Mouse (Mus musculus) activated CD4-positive, CD25-positive, alpha-beta regulatory T cell, adult 4 months (primary cell): ENCODE data around the gene Lrp11. TPM values are rescaled to one million over a fixed set of nuclear protein-coding genes. Genes with fewer than 3 reads are reported as not detected.
A peak's percentile ranks its signal among the peaks of the same experiment; 100 is the strongest.
"Not testable (repeated sequence)": the region's sequence is repeated elsewhere in the genome, so short reads cannot be mapped to it uniquely, and the experiment has no call there.

Experiments used
- ATAC-seq: one replicate; pipeline ENCODE4 v1.8.0; 2017
- polyA plus RNA-seq, 2 experiments: library from polyadenylated mRNA; unstranded; fragments of 100-300 nt; shearing (Covaris generic); gene quantifications; one replicate each; pipeline ENCODE4 v1.2.1; 2017

The Lrp11 gene
- polyA plus RNA-seq, result under 1 TPM; 0.33 to 0.36 TPM

- peak; percentile 94 for ATAC-seq
These were observed at the start of gene Lrp11 for GRCm38 (mm10) chr10:7589592-7590233. Gene Lrp11 (plus strand): TSS chr10:7589800.

GRCm38 (mm10) chr10:7578002-7578401, 11.6 kb upstream of the Lrp11 start:
- ATAC-seq, result peak; percentile 66

GRCm38 (mm10) chr10:7581401-7581800, 8.2 kb upstream of the Lrp11 start:
- no peak for ATAC-seq

GRCm38 (mm10) chr10:7582157-7582890, 7.3 kb upstream of the Lrp11 start:
- ATAC-seq, result no peak

GRCm38 (mm10) chr10:7582891-7583557, 6.6 kb upstream of the Lrp11 start:
- ATAC-seq, result no peak

GRCm38 (mm10) chr10:7586771-7587170, 2.8 kb upstream of the Lrp11 start:
- no peak for ATAC-seq

- peak; percentile 8 for ATAC-seq
These were observed 662 bp downstream of the Lrp11 start for GRCm38 (mm10) chr10:7590234-7590689.

GRCm38 (mm10) chr10:7590792-7591191, 1.2 kb downstream of the Lrp11 start:
- ATAC-seq, result no peak

GRCm38 (mm10) chr10:7594797-7595196, 5.2 kb downstream of the Lrp11 start:
- no peak for ATAC-seq

- ATAC-seq, result no peak
These were observed 6.7 kb downstream of the Lrp11 start for GRCm38 (mm10) chr10:7596251-7596650.

- ATAC-seq, result no peak
These were observed 8.6 kb downstream of the Lrp11 start for GRCm38 (mm10) chr10:7598177-7598576.

GRCm38 (mm10) chr10:7600647-7601046, 11.0 kb downstream of the Lrp11 start:
- peak; percentile 92 for ATAC-seq

GRCm38 (mm10) chr10:7605168-7605567, 15.6 kb downstream of the Lrp11 start:
- no peak for ATAC-seq

- no peak for ATAC-seq
These were observed 16.8 kb downstream of the Lrp11 start for GRCm38 (mm10) chr10:7606437-7606836.

- ATAC-seq, result no peak
These were observed 19.0 kb downstream of the Lrp11 start for GRCm38 (mm10) chr10:7608611-7609010.

GRCm38 (mm10) chr10:7611647-7612046, 22.0 kb downstream of the Lrp11 start:
- no peak for ATAC-seq

- ATAC-seq, result not testable (repeated sequence)
These were observed 22.6 kb downstream of the Lrp11 start for GRCm38 (mm10) chr10:7612210-7612609.

GRCm38 (mm10) chr10:7614834-7615233, 25.2 kb downstream of the Lrp11 start:
- no peak for ATAC-seq

- not testable (repeated sequence) for ATAC-seq
These were observed 27.5 kb downstream of the Lrp11 start for GRCm38 (mm10) chr10:7617146-7617545.

GRCm38 (mm10) chr10:7617556-7617955, 28.0 kb downstream of the Lrp11 start:
- ATAC-seq, result not testable (repeated sequence)

- ATAC-seq, result no peak
These were observed 30.2 kb downstream of the Lrp11 start for GRCm38 (mm10) chr10:7619821-7620241.

- ATAC-seq, result no peak
These were observed 31.1 kb downstream of the Lrp11 start for GRCm38 (mm10) chr10:7620723-7621122.

- ATAC-seq, result no peak
These were observed 32.8 kb downstream of the Lrp11 start for GRCm38 (mm10) chr10:7622378-7622777.
